Mouse (Mus musculus) layer of hippocampus, adult 2 months (tissue): ENCODE measurements at regions not wholly inside any gene's neighbourhood (a gene's known extent, or its start where the extent isn't known, plus 50 kb on each side); places are given as distances from the start of the nearest gene placed in this dataset.
"Not testable (repeated sequence)": the region's sequence is repeated elsewhere in the genome, so short reads cannot be mapped to it uniquely, and the experiment has no call there.

ENCODE experiments used
- DNase-seq, 2 experiments: peaks; one replicate each; pipeline ENCODE4 v3.0.0; 2022; ENCODE audit warnings: low spot score in 2 of 2
- H3K27ac ChIP-seq: fragments of 200-600 bp; 2 replicates; pipeline ENCODE4 v1.8.1; 2022
- H3K4me3 ChIP-seq: fragments of 200-600 bp; 2 replicates; pipeline ENCODE4 v1.8.1; 2022; ENCODE audit warnings: mild to moderate bottlenecking
- CTCF ChIP-seq: fragments of 200-600 bp; conservative IDR thresholded peaks from 2 replicates; pipeline ENCODE4 v1.8.1; 2022; ENCODE audit warnings: antibody characterized with exemption, mild to moderate bottlenecking, moderate library complexity

DNA sequence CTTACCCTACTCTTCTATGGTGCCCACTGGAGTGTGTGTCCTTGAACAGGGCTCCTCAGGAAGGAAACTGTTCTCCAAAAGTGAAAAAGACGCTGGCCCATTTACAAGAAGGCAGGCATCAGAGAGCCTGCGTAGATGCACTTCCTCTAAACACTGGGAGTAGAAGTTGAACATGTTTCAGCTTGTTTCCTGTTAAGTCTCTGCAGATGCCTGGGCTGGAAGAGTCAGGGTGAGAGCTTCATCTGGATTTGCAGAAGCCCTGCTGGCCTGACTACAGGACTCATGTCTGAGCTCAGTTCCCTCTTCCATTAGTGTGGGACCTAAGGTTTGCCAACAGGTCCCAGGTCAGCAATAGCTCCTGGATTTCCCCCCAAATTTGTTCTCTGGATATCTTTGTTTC lies 54.7 kb upstream of the Nlrp1b start:
- TF ChIP-seq CTCF: no peak
- no peak overlapping the region for H3K4me3 ChIP-seq
- no peak for DNase-seq
- H3K27ac ChIP-seq: no peak overlapping the region

DNA sequence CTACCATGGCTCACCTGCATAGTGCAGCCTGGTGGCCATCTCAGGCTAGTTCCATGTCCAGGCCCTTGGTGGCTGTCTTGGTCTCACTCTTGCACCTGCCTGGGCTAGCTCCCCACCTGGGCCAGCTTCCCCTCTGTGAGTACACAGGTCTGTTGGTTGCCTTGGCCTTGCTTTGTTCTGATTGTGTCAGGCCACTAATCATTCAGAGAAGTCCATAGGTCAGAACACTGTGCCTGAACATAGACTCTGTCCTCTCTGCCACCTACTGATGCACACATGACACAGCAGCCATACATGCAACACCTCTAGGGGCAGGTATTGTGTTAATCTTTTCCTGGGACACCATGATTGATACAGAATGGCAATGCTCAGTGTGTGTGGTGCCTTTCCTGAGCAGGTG lies 57.7 kb upstream of the Nlrp1b start:
- H3K27ac ChIP-seq, DNase-seq, H3K4me3 ChIP-seq: not testable (repeated sequence)

DNA sequence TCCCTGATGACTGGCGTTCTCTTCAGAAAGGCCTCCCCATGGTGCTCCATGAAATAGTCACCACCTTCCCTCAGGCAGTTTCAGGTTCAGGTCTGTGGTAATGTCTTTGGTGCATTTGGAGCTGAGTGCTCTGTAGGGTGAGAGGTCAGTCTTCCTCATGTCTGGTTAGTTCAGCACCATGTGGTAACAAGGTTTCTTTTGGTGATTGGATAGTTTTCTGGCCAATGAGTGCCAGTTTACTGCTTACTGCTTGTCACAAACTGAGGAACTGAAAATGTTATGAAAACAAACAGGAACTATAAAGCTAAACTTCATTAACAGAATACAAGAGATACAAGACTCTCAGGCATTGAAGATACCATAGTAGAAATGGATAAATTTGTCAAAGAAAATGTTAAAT lies 59.0 kb upstream of the Nlrp1b start:
- Histone ChIP-seq H3K4me3 (no peak overlapping the region), H3K27ac (no peak overlapping the region)
- no peak for DNase-seq
- TF ChIP-seq CTCF: no peak

- no peak overlapping the region for H3K27ac ChIP-seq
- no peak for TF ChIP-seq CTCF
These were observed 68.9 kb upstream of the Nlrp1b start for GRCm38 (mm10) chr11:71299479-71299878.

DNA sequence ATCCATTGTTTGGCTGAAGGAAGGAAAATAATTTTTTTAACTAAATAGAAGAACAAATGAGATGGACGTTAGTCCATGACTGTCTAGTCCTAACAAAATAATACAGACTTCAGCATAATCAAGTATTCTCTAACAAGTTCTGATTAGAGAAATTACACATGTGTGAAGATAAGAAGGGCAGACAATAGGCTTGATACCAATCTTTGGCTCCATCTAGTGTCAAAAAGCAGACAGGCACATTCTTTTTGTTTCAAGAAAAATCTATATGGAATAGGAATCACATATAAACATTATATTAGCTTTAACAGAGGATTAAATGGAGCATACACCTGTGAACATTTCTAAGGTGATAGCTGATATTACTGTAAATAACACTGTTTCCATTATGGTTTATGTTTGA lies 92.9 kb upstream of the Nlrp1b start:
- TF ChIP-seq CTCF: peak; percentile 88
- no peak for DNase-seq
- no peak overlapping the region for H3K4me3 ChIP-seq

More at GRCm38 (mm10) chr11:71299479-71299878, 68.9 kb upstream of the Nlrp1b start:
- no peak for DNase-seq
- no peak overlapping the region for H3K4me3 ChIP-seq

GRCm38 (mm10) chr11:71337428-71337827 lies 106.9 kb upstream of the Nlrp1b start:
- H3K4me3 ChIP-seq: no peak overlapping the region
- H3K27ac ChIP-seq: no peak overlapping the region
- TF ChIP-seq CTCF: peak; percentile 84
- DNase-seq: no peak

More for the DNA sequence above, 92.9 kb upstream of the Nlrp1b start:
- H3K27ac ChIP-seq: no peak overlapping the region

DNA sequence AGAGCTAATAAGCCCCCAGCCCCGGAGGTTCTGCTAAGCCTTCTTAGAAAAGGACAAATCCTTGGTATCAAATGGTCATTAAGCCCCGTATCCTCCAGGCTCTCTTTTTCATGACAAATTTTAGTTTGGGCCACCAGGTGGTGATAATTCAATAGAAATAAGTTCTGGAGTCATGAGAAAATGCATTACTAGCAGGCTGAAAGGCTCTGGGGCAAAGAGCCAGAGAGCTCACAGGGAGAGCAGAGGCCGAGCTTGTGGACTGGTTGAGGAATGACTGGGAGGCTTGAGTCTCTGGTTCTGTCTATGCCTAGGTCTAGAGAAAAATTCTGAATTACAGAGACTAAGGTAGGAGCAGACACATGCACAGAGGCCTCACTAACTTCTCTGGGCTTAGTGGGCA lies 115.5 kb upstream of the Nlrp1b start:
- peak; percentile 76 for TF ChIP-seq CTCF
- Histone ChIP-seq H3K4me3 (no peak overlapping the region), H3K27ac (no peak overlapping the region)
- peak; percentile 38 to 64 for DNase-seq

DNA sequence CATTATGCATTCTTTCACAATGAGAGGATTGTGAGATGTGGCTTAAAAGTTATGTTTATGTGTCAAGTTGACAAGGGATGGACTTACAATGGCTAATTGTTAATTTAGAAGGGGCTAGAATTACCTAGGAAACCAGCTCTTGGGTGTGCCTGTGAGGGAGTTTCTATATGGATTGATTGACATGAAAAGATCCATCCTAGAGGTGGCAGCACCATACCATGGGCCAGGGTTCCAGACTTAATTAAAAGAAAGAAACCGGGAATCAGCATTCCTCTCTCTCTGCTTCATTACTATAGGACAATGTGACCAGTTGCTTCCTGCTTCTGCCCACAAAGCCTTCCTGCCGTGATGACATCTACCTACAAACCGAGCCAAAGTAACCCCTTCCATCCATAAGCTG lies 126.6 kb upstream of the Nlrp1b start:
- TF ChIP-seq CTCF: peak; percentile 70
- Histone ChIP-seq H3K27ac (no peak overlapping the region), H3K4me3 (no peak overlapping the region)
- DNase-seq: no peak

DNA sequence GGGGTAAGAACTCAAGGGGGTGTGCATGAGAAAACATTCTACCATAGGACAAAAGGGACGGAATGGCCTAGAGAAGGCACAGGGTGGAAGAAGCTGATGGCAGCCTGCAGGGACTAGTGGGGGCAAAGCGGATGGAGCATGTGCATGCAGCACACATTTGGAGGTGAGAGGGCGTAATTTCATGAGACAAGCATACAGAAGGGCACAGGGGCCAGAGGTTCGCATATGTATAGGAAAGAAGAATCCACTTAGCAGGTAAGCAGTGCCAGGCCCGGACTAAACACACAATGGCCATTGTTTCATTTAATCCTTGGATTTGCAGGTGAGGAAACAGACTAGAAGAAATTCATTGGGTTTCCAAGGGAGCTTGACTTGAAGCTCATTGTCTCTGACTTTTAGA lies 130.3 kb upstream of the Nlrp1b start:
- TF ChIP-seq CTCF: no peak
- no peak overlapping the region for H3K4me3 ChIP-seq
- no peak for DNase-seq
- H3K27ac ChIP-seq: no peak overlapping the region

- peak; percentile 47 for TF ChIP-seq CTCF
- H3K4me3 ChIP-seq: no peak overlapping the region
- no peak overlapping the region for H3K27ac ChIP-seq
- no peak for DNase-seq
These were observed 141.3 kb upstream of the Nlrp1b start for GRCm38 (mm10) chr11:71371871-71372270.

DNA sequence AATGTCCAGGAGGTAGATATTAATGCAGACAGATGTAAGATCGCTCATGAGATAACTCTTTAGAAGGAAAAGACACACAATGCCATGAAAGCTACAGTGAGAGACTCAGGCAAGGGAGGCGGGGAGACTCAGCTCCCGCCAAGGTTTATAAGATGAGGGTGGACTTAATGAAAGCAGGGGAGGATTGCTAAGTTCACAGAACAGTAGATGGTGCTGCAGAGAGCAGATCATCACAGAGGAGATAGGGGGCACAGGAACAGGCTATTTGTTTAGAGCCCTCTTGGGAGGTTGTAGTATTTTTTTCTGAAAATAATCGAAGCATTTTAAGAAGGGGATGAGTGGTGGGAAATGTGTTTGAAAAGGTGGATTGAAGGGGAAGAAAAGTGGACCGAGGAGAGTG lies 144.6 kb upstream of the Nlrp1b start:
- TF ChIP-seq CTCF: peak; percentile 68
- no peak for DNase-seq
- no peak overlapping the region for H3K4me3 ChIP-seq
- H3K27ac ChIP-seq: no peak overlapping the region

DNA sequence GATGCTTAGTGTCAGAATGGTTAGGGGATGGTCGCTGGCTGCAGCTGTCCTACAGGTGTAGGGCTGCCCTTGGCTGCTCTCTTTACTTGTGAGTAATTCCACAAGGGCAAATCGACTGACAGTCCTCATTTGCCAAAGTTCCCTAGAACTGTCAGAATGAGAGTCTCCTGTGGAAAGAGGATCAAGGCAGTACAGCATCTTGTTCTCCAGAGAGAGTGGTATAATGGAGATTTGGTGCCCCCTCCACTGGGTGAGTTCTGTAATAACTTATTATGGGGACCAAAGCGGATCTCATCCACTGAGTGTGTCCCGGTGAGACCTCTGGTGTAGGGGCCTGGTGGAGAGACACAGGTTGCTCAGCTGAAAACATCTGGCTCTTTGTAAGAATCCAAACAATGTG lies 157.9 kb upstream of the Nlrp1b start:
- TF ChIP-seq CTCF: no peak
- Histone ChIP-seq H3K4me3 (no peak overlapping the region), H3K27ac (no peak overlapping the region)
- no peak for DNase-seq

GRCm38 (mm10) chr11:71389659-71390058 lies 159.1 kb upstream of the Nlrp1b start:
- peak overlapping the region; percentile 51; the same call in 1 of the 2 replicates for H3K27ac ChIP-seq
- H3K4me3 ChIP-seq: no peak overlapping the region
- no peak for TF ChIP-seq CTCF
- peak; percentile 13 to 42 for DNase-seq

DNA sequence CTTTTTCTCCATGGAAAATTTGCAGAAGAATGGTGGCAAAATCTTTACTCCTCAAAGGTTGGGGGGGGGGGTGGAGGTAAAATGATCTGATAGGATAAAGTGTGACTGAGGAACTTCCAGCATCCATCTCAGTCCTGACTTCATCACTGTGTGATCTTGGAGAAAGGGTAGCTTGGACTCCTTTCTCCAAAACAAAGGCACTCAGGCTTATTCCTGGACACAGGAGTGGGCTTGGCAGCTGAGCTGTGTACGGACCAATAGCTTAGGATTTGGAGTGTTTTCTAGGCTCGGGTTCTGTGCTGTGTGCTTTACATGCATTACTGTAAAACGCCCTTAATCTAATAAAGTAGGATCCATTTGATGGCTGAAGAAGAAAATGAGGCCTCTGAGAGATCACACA lies 159.6 kb upstream of the Nlrp1b start:
- Histone ChIP-seq H3K27ac (no peak overlapping the region), H3K4me3 (no peak overlapping the region)
- DNase-seq: no peak
- TF ChIP-seq CTCF: no peak

GRCm38 (mm10) chr11:71390616-71391015 lies 160.1 kb upstream of the Nlrp1b start:
- TF ChIP-seq CTCF: no peak
- no peak overlapping the region for H3K27ac ChIP-seq
- no peak for DNase-seq
- no peak overlapping the region for H3K4me3 ChIP-seq
